Mouse (Mus musculus) left cerebral cortex, postnatal 4 days (tissue): ENCODE data around the gene Pdss2. TPM values are rescaled to one million over a fixed set of nuclear protein-coding genes. Genes with fewer than 3 reads are reported as not detected.

ENCODE experiments used
- DNase-seq: peaks from one replicate; pipeline ENCODE4 v3.0.0-alpha.2; 2022
- intact Hi-C: fragments of 180-260 bp; cut with DNase I; formaldehyde crosslinking; loops from one replicate; pipeline ENCODE4 v1.15.1; 2025
- total RNA-seq, 2 experiments: library from RNA; stranded (reverse); gene quantifications; 2 replicates each; pipeline ENCODE4 v1.2.3; 2021

Gene Pdss2
- total RNA-seq, 2 experiments from 2014 or later, result 19.5 to 21.5 TPM

GRCm38 (mm10) chr10:43420660-43421413 lies 199.6 kb downstream of the Pdss2 start:
- DNase-seq, result no peak
- intact Hi-C loops, result no loop called here

GRCm38 (mm10) chr10:43422061-43422770 lies 200.9 kb downstream of the Pdss2 start:
- no peak for DNase-seq
- intact Hi-C loops, result no loop called here

GRCm38 (mm10) chr10:43424545-43424944 lies 203.3 kb downstream of the Pdss2 start:
- intact Hi-C loops, result no loop called here

GRCm38 (mm10) chr10:43430606-43431005 lies 209.3 kb downstream of the Pdss2 start:
- DNase-seq, result no peak
- intact Hi-C loops, result no loop called here

More at GRCm38 (mm10) chr10:43424545-43424944, 203.3 kb downstream of the Pdss2 start:
- no peak for DNase-seq

GRCm38 (mm10) chr10:43434326-43434725 lies 213.0 kb downstream of the Pdss2 start:
- no peak for DNase-seq

GRCm38 (mm10) chr10:43435757-43436156 lies 214.5 kb downstream of the Pdss2 start:
- intact Hi-C loops, result no loop called here
- no peak for DNase-seq

More at GRCm38 (mm10) chr10:43434326-43434725, 213.0 kb downstream of the Pdss2 start:
- intact Hi-C loops, result no loop called here

- no peak for DNase-seq
- intact Hi-C loops, result no loop called here
These were observed 218.2 kb downstream of the Pdss2 start for GRCm38 (mm10) chr10:43439492-43439941.

GRCm38 (mm10) chr10:43440050-43440449 lies 218.8 kb downstream of the Pdss2 start:
- peak; percentile 7 for DNase-seq
- intact Hi-C loops, result no loop called here

- intact Hi-C loops, result no loop called here
- no peak for DNase-seq
These were observed 219.9 kb downstream of the Pdss2 start for GRCm38 (mm10) chr10:43440981-43441740.

- intact Hi-C loops, result no loop called here
- no peak for DNase-seq
These were observed 227.4 kb downstream of the Pdss2 start for GRCm38 (mm10) chr10:43448656-43449055.

GRCm38 (mm10) chr10:43451848-43452662 lies 230.8 kb downstream of the Pdss2 start:
- DNase-seq, result peak; percentile 88
- intact Hi-C loops, result loop anchor here (10.0 kb wide), 1 partner anchor 227 kb away; the partner anchor contains the start of gene Pdss2

GRCm38 (mm10) chr10:43452663-43452996 lies 231.3 kb downstream of the Pdss2 start:
- DNase-seq, result no peak
- intact Hi-C loops, result loop anchor here (10.0 kb wide), 1 partner anchor 228 kb away; the partner anchor contains the start of gene Pdss2

- no peak for DNase-seq
- intact Hi-C loops, result loop anchor here (10.0 kb wide), 1 partner anchor 229 kb away; the partner anchor contains the start of gene Pdss2
These were observed 232.9 kb downstream of the Pdss2 start for GRCm38 (mm10) chr10:43454219-43454618.

GRCm38 (mm10) chr10:43454671-43455070 lies 233.4 kb downstream of the Pdss2 start:
- intact Hi-C loops, result loop anchor here (10.0 kb wide), 1 partner anchor 230 kb away; the partner anchor contains the start of gene Pdss2
- no peak for DNase-seq

- DNase-seq, result no peak
- intact Hi-C loops, result no loop called here
These were observed 241.5 kb downstream of the Pdss2 start for GRCm38 (mm10) chr10:43462821-43463220.

- no peak for DNase-seq
- intact Hi-C loops, result no loop called here
These were observed 241.9 kb downstream of the Pdss2 start for GRCm38 (mm10) chr10:43463227-43463626.

GRCm38 (mm10) chr10:43466223-43466622 lies 244.9 kb downstream of the Pdss2 start:
- intact Hi-C loops, result no loop called here
- no peak for DNase-seq

- intact Hi-C loops, result no loop called here
- no peak for DNase-seq
These were observed 246.4 kb downstream of the Pdss2 start for GRCm38 (mm10) chr10:43467659-43468058.

- DNase-seq, result no peak
- intact Hi-C loops, result no loop called here
These were observed 247.0 kb downstream of the Pdss2 start for GRCm38 (mm10) chr10:43468293-43468692.

GRCm38 (mm10) chr10:43475376-43475775 lies 254.1 kb downstream of the Pdss2 start:
- DNase-seq, result no peak

More at GRCm38 (mm10) chr10:43475376-43475775, 254.1 kb downstream of the Pdss2 start:
- intact Hi-C loops, result loop anchor here (5.0 kb wide), 1 partner anchor 303 kb away; the partner anchor contains the start of genes 9030612E09Rik and Sobp
